Mouse (Mus musculus) embryonic facial prominence, embryonic 13.5 days (tissue): ENCODE data around the gene Ebi3. TPM values are rescaled to one million over a fixed set of nuclear protein-coding genes. Genes with fewer than 3 reads are reported as not detected.

ENCODE experiments used
- ATAC-seq: fragments of 200-750 bp; cut with Nextera tagmentation; 2 replicates; pipeline ENCODE4 v1.8.0; 2017; ENCODE audit warnings: low read depth; ENCODE audit not compliant: insufficient number of reproducible peaks, insufficient read depth, low FRiP score, low TSS enrichment
- H3K27ac ChIP-seq: fragments of 300-500 bp; sonication (generic); 2 replicates; pipeline ENCODE4 v1.5.1; 2015; ENCODE audit warnings: moderate library complexity, mild to moderate bottlenecking, inconsistent platforms
- H3K27me3 ChIP-seq: fragments of 300-500 bp; sonication (generic); 2 replicates; pipeline ENCODE4 v1.6.1; 2015; ENCODE audit warnings: mild to moderate bottlenecking, inconsistent platforms
- H3K36me3 ChIP-seq: fragments of 300-500 bp; sonication (generic); 2 replicates; pipeline ENCODE4 v1.6.1; 2015; ENCODE audit warnings: mild to moderate bottlenecking, inconsistent platforms
- H3K4me1 ChIP-seq: fragments of 300-500 bp; sonication (generic); 2 replicates; pipeline ENCODE4 v1.6.1; 2015; ENCODE audit warnings: inconsistent platforms
- H3K4me2 ChIP-seq: fragments of 300-500 bp; sonication (generic); 2 replicates; pipeline ENCODE4 v1.6.1; 2015; ENCODE audit warnings: moderate library complexity, mild to moderate bottlenecking, inconsistent platforms
- H3K4me3 ChIP-seq: fragments of 300-500 bp; sonication (generic); 2 replicates; pipeline ENCODE4 v1.5.1; 2015; ENCODE audit warnings: mild to moderate bottlenecking, inconsistent platforms
- H3K9ac ChIP-seq: fragments of 300-500 bp; sonication (generic); 2 replicates; pipeline ENCODE4 v1.6.1; 2015; ENCODE audit warnings: mild to moderate bottlenecking, inconsistent platforms
- H3K9me3 ChIP-seq: fragments of 300-500 bp; sonication (generic); 2 replicates; pipeline ENCODE4 v1.6.1; 2016; ENCODE audit warnings: inconsistent platforms
- WGBS: fragments of 180-500 bp; shearing (Covaris S2); methylation state at CpG from one replicate; pipeline ENCODE4 v1.1.7; 2015; ENCODE audit warnings: mixed read lengths; 5-methylcytosine and 5-hydroxymethylcytosine counted together
- polyA plus RNA-seq: library from polyadenylated mRNA; unstranded; fragments of >200 nt; fragmentation: Nextera tagmentation; extraction: Ambion mirVana; gene quantifications from 2 replicates; pipeline ENCODE4 v1.2.1, GENCODE M21; 2015

The Ebi3 gene
- polyA plus RNA-seq, 1 experiment from 2014 or later = 1.3 TPM

DNA sequence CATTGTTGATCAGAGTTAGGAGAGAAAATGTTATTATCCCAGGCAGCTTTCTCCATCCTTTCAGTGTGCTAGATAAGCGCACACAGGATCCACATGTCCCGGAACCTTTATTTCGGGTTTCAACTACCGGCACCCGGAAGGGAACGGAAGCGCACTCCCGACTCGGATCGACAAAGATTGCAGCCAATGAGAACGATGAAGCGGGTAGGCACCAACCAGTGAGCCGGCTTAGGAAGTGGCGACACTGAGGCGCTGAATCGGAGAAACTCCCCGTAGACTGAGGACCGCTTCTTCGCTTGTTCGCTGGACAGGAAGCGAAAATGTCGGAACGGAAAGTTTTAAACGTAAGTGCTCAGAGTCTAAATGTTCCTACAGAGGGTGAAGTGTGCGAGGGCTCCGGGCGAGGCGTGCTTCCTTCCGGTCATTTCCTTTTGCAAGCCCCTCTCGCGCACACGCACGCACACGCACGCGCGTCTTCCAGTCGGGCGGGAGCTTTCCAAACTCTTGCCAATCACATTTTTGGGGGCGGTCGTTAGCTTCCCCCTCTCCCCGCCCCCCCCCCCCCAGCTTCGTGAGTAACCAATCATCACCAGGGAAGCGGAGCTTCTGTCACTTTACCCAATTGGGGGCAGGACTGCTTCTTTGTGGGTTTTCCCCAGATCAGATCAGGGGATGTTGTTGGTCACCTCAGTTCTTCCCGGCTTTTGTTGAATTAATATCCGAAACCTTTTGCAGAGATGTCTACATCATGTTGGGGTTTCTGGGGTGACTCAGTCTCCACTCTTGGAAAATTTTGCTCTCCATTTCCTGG lies 6.7 kb downstream of the Ebi3 start, which contains the start of gene Yju2:
Gene Yju2 (plus strand): TSS at position 182 of the 811 bp plus-strand sequence.
- Histone ChIP-seq H3K9ac (peak within 1 kb of the TSS; percentile 71), H3K36me3 (peaks cover 27% of the 10 kb centered on the region), H3K4me1 (peaks cover 36% of the 10 kb centered on the region), H3K9me3 (no peaks in the 10 kb centered on the region), H3K4me2 (peak within 1 kb of the TSS; percentile 77), H3K4me3 (peak within 1 kb of the TSS; percentile 53), H3K27me3 (peaks cover 17% of the 10 kb centered on the region), H3K27ac (peak within 1 kb of the TSS; percentile 97)
- under 1% methylated on average over 46 of the region's 46 CpGs for WGBS
- ATAC-seq = peak; percentile 91

DNA sequence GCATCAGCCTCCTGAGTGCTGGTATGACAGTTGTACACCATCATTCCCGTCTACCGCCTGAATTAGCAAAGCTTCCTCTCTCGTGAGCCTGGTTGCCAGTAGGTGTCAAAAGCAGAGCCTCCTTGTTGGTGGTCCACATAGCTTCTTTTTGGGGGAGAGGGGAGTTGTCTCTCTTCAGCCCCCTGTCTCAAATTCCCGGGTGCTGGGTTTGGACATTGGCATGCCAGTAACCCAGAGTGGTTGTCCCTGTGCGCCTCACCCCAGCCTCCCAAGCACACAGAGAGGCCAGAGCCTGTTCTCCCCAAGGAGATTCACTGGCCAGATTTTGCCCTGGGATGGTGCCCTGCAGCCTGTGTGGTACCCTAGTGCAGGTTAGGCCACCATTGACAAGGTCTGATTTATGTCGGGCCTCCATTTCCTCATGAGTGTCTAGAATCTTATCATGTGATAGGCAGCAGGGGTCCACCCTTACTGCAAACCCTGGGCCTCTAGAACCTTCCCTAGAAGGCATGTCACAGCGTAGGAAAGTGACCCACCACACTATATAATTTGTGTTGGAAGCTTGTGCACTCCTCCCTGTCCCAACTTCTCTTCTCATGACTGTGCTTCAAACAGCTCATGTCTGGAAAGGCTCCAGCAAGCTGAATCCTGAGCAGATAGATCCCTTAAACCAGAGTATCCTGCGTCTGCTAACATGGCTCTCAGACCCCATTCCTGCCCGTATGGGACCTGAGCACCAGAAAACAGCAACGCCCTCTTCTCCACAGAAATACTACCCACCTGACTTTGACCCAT lies 7.7 kb downstream of the Ebi3 start:
- H3K9ac ChIP-seq = peak overlapping the region; percentile 64
- peaks cover 37% of the 10 kb centered on the region for H3K36me3 ChIP-seq
- H3K4me3 ChIP-seq = peak overlapping the region; percentile 53
- no peaks in the 10 kb centered on the region for H3K9me3 ChIP-seq
- no peak for ATAC-seq
- H3K27ac ChIP-seq = peak overlapping the region; percentile 97
- peaks cover 6% of the 10 kb centered on the region; the same call in 1 of the 2 replicates for H3K27me3 ChIP-seq
- H3K4me1 ChIP-seq = peaks cover 36% of the 10 kb centered on the region
- H3K4me2 ChIP-seq = peak overlapping the region; percentile 63
- WGBS = 70% methylated on average over 10 of the region's 10 CpGs

DNA sequence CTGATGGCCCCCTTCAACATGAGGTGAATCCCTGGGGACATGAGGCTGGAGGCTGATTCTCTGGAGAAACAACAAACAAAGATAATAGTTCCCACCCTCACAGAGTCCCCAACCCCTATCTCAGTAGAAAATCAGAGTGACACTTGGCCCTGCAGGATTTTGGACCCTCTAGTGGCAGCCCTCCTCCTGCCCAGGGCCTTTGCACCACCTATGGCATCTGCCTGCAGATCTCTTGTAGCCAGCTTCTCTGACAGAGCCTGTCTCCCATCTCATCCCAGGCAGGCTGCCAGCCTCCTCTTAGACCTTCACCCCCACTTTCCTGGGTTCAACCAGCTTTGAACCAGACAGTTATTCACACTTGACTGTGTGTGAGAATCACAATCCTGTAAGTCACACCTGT lies 8.4 kb downstream of the Ebi3 start:
- no peak for ATAC-seq
- Histone ChIP-seq H3K9ac (no peak overlapping the region), H3K36me3 (peaks cover 41% of the 10 kb centered on the region), H3K9me3 (no peaks in the 10 kb centered on the region), H3K27me3 (0 out of 2 replicates have a peak, but pooled peaks cover under 1% of the 10 kb centered on the region), H3K4me2 (no peak overlapping the region), H3K4me3 (no peak overlapping the region), H3K27ac (no peak overlapping the region), H3K4me1 (peaks cover 36% of the 10 kb centered on the region)

DNA sequence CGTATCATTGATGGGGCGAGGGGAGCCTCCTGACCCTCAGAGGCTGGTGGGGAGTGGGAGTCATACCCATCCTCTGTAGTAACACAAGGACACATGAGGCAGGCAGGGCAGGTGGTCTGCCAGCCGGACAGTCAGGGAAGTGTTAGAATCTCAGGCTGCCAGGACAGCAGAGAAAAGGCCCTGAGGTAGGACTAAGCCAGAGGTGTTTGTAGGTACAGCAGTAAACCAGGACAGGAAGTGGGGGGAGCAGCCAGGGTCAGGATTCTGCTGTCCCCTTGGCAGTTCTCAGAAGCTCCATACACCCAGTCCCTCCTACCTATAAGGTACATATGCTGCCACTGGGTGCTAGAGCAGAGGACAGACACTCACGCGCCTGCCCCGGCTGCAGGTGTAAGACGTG lies 9.2 kb downstream of the Ebi3 start:
- peaks cover 48% of the 10 kb centered on the region for H3K36me3 ChIP-seq
- H3K27me3 ChIP-seq = no peaks in the 10 kb centered on the region
- no peak overlapping the region for H3K27ac ChIP-seq
- ATAC-seq = no peak
- no peak overlapping the region for H3K4me3 ChIP-seq
- 94% methylated on average over 7 of the region's 7 CpGs for WGBS
- H3K9ac ChIP-seq = no peak overlapping the region
- H3K9me3 ChIP-seq = no peaks in the 10 kb centered on the region
- H3K4me1 ChIP-seq = peaks cover 29% of the 10 kb centered on the region
- no peak overlapping the region for H3K4me2 ChIP-seq

DNA sequence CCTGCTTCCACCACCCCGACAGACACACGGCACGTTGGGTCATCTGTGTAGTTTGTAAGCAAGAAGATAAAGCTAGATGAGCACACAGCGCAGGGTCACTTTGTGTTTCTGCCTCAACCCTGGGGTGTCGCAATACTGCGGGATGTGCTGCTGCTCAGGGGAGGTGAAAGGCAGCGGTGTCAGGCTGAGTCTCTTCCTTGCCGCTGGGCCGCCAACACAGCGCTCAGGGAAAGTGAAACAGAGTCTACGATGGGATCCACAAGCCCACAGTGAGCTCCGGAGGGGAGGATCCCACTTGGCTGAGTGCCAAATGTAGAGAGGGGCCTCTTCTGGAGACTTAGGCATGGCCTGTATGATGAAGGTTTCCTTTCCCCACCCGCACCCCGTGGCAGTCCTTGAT lies 10.7 kb downstream of the Ebi3 start:
- Histone ChIP-seq H3K4me3 (no peak overlapping the region), H3K27me3 (no peaks in the 10 kb centered on the region), H3K27ac (peak overlapping the region; percentile 30), H3K4me2 (no peak overlapping the region), H3K9ac (peak overlapping the region; percentile 22; the same call in 1 of the 2 replicates), H3K36me3 (peaks cover 61% of the 10 kb centered on the region), H3K4me1 (peaks cover 18% of the 10 kb centered on the region), H3K9me3 (no peaks in the 10 kb centered on the region)
- no peak for ATAC-seq
- 69% methylated on average over 14 of the region's 14 CpGs for whole genome bisulfite sequencing

DNA sequence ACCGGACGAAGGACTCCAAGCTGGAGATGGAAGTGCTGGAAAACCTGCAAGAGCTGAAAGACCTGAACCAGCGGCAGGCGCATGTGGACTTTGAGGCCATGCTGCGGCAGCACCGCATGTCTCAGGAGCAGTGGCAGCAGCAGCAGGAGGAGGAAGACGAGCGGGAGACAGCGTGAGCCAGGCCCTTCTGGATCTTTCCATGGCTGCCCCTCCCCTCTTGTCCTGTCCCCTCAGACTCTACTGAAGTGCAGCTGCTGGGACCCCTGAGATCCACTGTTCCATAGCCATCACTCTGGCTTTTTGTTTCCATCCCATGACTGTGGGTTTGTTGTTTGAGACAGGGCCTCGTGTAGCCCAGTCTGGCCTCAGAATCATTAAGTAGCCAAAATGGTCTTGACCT lies 12.1 kb downstream of the Ebi3 start:
- H3K4me3 ChIP-seq = no peak overlapping the region
- H3K9ac ChIP-seq = no peak overlapping the region
- peaks cover 61% of the 10 kb centered on the region for H3K36me3 ChIP-seq
- 87% methylated on average over 10 of the region's 10 CpGs for WGBS
- no peak overlapping the region for H3K27ac ChIP-seq
- no peak overlapping the region for H3K4me2 ChIP-seq
- peaks cover 14% of the 10 kb centered on the region for H3K4me1 ChIP-seq
- H3K27me3 ChIP-seq = no peaks in the 10 kb centered on the region
- ATAC-seq = no peak
- H3K9me3 ChIP-seq = no peaks in the 10 kb centered on the region

DNA sequence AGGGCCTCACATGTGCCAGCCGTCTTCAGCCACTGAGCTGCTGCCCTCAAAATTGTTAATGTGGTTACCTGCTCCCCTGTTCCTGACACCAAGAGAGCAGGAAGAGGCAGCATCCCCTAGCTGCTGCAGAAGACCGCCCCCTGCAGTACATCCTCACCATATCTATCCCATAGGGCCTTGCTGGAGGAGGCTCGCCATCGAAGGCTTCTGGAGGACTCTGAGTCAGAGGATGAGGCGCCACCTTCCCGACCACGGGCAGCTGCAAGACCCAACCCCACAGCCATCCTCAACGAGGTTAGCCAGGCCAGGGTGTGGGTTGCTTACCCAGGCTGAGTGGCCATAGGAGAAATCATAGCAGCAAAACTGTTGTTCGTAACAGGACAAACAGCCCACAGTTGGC lies 12.6 kb downstream of the Ebi3 start:
- WGBS = 83% methylated on average over 9 of the region's 9 CpGs

DNA sequence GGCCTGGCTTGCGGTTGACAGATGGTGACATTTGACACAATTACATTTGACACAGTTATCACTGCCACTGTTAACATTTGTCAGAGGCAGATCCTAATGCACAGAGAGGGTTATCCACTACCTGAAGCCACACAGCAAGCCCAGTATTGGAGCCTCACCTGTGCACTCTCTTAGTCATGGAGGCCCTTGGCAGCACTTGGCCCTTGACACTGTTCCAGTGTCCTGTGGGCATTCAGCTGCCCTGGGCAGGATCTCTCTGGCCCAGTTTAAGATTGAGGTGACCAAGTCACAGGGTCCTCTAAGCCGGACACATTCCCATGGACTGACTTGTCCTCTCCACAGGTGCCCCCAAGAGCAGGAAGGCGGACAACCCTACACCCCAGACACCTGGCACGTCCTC lies 14.7 kb downstream of the Ebi3 start:
- Histone ChIP-seq H3K36me3 (peaks cover 46% of the 10 kb centered on the region), H3K4me3 (no peak overlapping the region), H3K4me1 (peaks cover 27% of the 10 kb centered on the region), H3K4me2 (no peak overlapping the region), H3K27me3 (peaks cover 10% of the 10 kb centered on the region), H3K9ac (no peak overlapping the region), H3K27ac (no peak overlapping the region), H3K9me3 (no peaks in the 10 kb centered on the region)
- ATAC-seq = no peak
- 87% methylated on average over 4 of the region's 4 CpGs for WGBS

More for the DNA sequence above, 12.6 kb downstream of the Ebi3 start:
- Histone ChIP-seq H3K36me3 (peaks cover 61% of the 10 kb centered on the region), H3K27me3 (no peaks in the 10 kb centered on the region), H3K9me3 (no peaks in the 10 kb centered on the region), H3K4me2 (no peak overlapping the region), H3K27ac (no peak overlapping the region), H3K4me3 (no peak overlapping the region), H3K9ac (no peak overlapping the region), H3K4me1 (peaks cover 14% of the 10 kb centered on the region)
- no peak for ATAC-seq

DNA sequence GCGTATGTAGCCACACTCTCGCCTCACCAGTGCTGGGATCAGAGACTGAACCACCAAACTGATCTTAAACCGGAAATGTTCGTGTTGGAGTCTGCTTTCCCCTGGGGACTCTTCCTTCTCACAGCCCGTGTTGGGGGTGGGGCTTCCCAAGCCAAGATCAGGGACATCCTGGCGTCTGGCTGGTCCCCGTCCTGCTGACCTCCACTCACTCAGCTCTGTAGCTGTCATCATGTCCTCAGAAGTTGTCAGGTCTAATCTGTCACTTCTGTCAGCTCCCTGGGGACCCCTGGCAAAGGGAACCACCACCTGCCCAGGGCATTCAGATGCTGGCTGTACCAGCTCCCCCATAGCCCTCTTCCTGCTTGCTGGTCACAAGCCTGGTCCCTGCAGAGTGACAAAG lies 15.8 kb downstream of the Ebi3 start:
- Histone ChIP-seq H3K27me3 (peaks cover 10% of the 10 kb centered on the region), H3K4me1 (peaks cover 23% of the 10 kb centered on the region), H3K4me3 (no peak overlapping the region), H3K9ac (no peak overlapping the region), H3K4me2 (no peak overlapping the region), H3K9me3 (no peaks in the 10 kb centered on the region), H3K36me3 (peaks cover 40% of the 10 kb centered on the region), H3K27ac (no peak overlapping the region)
- 42% methylated on average over 7 of the region's 7 CpGs for WGBS
- no peak for ATAC-seq

DNA sequence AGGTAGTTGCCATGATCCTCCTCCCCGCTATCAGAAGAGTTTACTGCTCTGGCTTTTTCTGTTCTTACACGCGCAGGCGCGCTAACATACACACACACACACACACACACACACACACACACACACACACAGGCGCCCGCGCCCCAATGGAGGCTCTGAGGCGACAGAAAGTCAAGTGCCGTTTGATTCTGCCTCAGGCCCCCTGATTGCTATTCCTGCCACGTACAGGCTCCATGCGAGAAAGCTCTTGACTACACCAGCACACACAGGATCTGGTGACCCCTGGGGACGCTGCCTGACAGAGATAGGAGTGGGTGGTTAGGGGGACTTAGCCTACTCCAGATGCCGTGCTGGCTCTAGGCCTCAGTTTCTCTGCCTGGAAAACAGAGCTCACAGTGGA lies 17.1 kb downstream of the Ebi3 start:
- ATAC-seq = no peak
- Histone ChIP-seq H3K4me3 (no peak overlapping the region; the same call in 1 of the 2 replicates), H3K27me3 (peaks cover 10% of the 10 kb centered on the region), H3K9me3 (no peaks in the 10 kb centered on the region), H3K9ac (peak overlapping the region; percentile 83), H3K36me3 (peaks cover 38% of the 10 kb centered on the region), H3K4me1 (peaks cover 21% of the 10 kb centered on the region), H3K27ac (no peak overlapping the region), H3K4me2 (peak overlapping the region; percentile 86)
- 37% methylated on average over 14 of the region's 14 CpGs for WGBS

DNA sequence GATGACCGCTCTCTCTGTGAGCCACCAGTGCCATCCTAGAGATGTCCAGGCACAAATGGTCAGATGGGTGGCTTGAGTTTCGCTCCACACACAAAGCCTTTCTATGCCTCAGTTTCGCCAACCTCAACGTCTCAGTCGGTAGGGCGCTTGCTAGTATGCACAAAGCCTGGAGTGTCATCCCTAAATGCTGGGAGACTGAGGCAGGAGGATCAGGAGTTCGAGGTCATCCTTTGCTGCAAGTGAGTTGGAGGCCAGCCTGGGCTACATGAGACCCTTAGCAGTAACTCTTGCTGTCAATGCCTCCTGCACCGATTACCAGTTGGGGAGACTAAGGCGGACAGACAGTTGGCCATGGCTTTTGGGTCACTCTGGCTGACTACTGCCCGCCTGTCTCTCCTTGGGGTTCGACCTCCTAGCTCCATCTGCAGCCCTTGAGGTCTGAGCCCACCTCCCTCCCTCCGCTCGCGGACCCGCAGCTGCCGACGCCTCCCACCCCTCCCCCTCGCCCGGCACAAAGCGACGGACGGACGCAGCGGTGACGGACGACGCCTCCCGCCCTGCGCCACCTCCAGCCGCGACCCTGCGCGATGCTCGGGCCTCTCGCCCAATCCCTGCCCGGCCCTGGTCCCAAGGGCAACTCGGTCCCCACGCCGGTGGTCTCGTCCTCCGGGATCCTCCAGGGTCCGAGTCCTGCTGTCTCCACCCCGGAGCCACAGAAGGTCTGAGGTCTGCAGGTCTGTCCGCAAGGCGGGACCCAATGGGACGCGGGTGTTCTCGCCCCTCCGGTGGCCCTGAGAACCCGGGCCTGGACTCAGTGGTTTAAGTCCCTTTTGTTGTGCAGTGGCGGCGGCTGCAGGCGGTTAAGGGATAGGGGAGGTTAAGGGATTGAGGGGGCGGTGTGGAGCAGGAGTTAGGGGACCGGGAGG lies 17.8 kb downstream of the Ebi3 start, which contains the start of gene Shd:
Gene Shd (plus strand): TSS at position 502 of the 926 bp plus-strand sequence.
- Histone ChIP-seq H3K9ac (peak within 1 kb of the TSS; percentile 83), H3K4me2 (peak within 1 kb of the TSS; percentile 86), H3K27me3 (peaks cover 10% of the 10 kb centered on the region), H3K4me1 (peaks cover 21% of the 10 kb centered on the region), H3K9me3 (no peaks in the 10 kb centered on the region), H3K4me3 (peak within 1 kb of the TSS; percentile 64), H3K36me3 (peaks cover 32% of the 10 kb centered on the region), H3K27ac (no peak within 1 kb of the TSS)
- WGBS = 8% methylated on average over 55 of the region's 55 CpGs
- ATAC-seq = no peak
